Mouse (Mus musculus): ENCODE results near the gene Kcna2. TPM values are rescaled to one million over a fixed set of nuclear protein-coding genes. Genes with fewer than 3 reads are reported as not detected.

Gene Kcna2
- polyA plus RNA-seq, 1 experiment from 2014 or later = 0.87 TPM

DNA sequence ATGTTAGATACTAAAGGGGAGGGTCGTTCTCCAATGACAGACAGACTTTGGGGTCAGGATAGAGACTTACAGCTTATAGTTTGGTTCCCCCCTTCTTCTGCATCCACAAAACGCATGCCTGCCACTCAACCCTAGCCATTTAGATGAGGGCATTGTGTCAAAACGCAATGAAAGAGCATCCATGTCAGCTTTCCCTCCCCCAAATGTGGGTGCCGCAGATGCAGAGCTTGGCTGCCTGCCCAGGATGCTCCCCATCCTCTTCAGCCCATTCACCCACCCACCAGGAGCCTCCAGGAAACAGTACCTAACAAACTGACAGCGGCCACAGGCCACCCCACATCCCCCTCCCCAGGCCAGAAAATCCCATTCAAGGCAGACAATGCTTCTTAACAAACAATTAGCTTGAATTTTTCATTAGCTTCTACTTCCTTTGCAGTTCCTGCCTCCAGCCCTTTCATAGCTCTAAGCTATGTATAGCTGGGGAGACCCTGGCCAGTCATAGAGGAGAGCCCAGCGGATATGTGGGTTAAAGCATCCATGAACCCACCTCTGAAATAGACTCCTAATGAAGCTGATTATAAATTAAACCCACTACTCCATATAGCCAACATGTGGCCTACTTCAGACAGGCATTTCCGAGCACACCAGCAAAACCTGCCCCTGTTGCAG, 50.1 kb downstream of the Kcna2 start:
- WGBS = 48% methylated on average over 7 of the region's 7 CpGs
- no peaks in the 10 kb centered on the region for H3K36me3 ChIP-seq (ENCODE audit: insufficient read depth, low read length)
- H3K27me3 ChIP-seq (replicated peaks; ENCODE audit: insufficient read depth, low read length) = no peaks in the 10 kb centered on the region
- H3K9me3 ChIP-seq (ENCODE audit: low read length) = no peaks in the 10 kb centered on the region
- H3K4me1 ChIP-seq (ENCODE audit: insufficient read depth, low read depth, low read length) = no peaks in the 10 kb centered on the region
- no peak overlapping the region for H3K9ac ChIP-seq (replicated peaks; ENCODE audit: low read depth)
- H3K4me2 ChIP-seq (replicated peaks; ENCODE audit: low read depth, low read length) = no peak overlapping the region
- no peak overlapping the region for H3K4me3 ChIP-seq (ENCODE audit: low read depth, low read length)
- TF ChIP-seq CTCF (IDR thresholded peaks at IDR 0.05) = no peak
- TF ChIP-seq EP300 (IDR thresholded peaks at IDR 0.05) = no peak
- ATAC-seq (no peak), DNase-seq (ENCODE audit: low spot score) (no peak)
- H3K27ac ChIP-seq (ENCODE audit: low read length) = no peak overlapping the region

GRCm38 (mm10) chr3:107153772-107154655, 53.1 kb downstream of the Kcna2 start:
- ATAC-seq (no peak), DNase-seq (ENCODE audit: low spot score) (no peak)
- 78% methylated on average over 11 of the region's 11 CpGs for WGBS

GRCm38 (mm10) chr3:107158856-107159255, 57.9 kb downstream of the Kcna2 start:
- no peaks in the 10 kb centered on the region for H3K27me3 ChIP-seq (replicated peaks; ENCODE audit: insufficient read depth, low read length)
- no peaks in the 10 kb centered on the region for H3K4me1 ChIP-seq (ENCODE audit: insufficient read depth, low read depth, low read length)
- DNase-seq (ENCODE audit: low spot score) (no peak), ATAC-seq (no peak)
- TF ChIP-seq CTCF (IDR thresholded peaks at IDR 0.05) (no peak), EP300 (IDR thresholded peaks at IDR 0.05) (no peak)
- H3K4me2 ChIP-seq (replicated peaks; ENCODE audit: low read depth, low read length) = no peak overlapping the region
- no peak overlapping the region for H3K9ac ChIP-seq (replicated peaks; ENCODE audit: low read depth)
- H3K4me3 ChIP-seq (ENCODE audit: low read depth, low read length) = no peak overlapping the region
- no peak overlapping the region for H3K27ac ChIP-seq (ENCODE audit: low read length)
- no peaks in the 10 kb centered on the region for H3K9me3 ChIP-seq (ENCODE audit: low read length)
- WGBS = 93% methylated on average over 7 of the region's 7 CpGs
- no peaks in the 10 kb centered on the region for H3K36me3 ChIP-seq (ENCODE audit: insufficient read depth, low read length)

More at GRCm38 (mm10) chr3:107153772-107154655, 53.1 kb downstream of the Kcna2 start:
- TF ChIP-seq EP300 (IDR thresholded peaks at IDR 0.05) (no peak), CTCF (IDR thresholded peaks at IDR 0.05) (no peak)
- Histone ChIP-seq H3K4me3 (ENCODE audit: low read depth, low read length) (no peak overlapping the region), H3K4me2 (replicated peaks; ENCODE audit: low read depth, low read length) (no peak overlapping the region), H3K9ac (replicated peaks; ENCODE audit: low read depth) (no peak overlapping the region), H3K9me3 (ENCODE audit: low read length) (no peaks in the 10 kb centered on the region), H3K27me3 (replicated peaks; ENCODE audit: insufficient read depth, low read length) (no peaks in the 10 kb centered on the region), H3K27ac (ENCODE audit: low read length) (no peak overlapping the region), H3K36me3 (ENCODE audit: insufficient read depth, low read length) (no peaks in the 10 kb centered on the region), H3K4me1 (ENCODE audit: insufficient read depth, low read depth, low read length) (no peaks in the 10 kb centered on the region)

DNA sequence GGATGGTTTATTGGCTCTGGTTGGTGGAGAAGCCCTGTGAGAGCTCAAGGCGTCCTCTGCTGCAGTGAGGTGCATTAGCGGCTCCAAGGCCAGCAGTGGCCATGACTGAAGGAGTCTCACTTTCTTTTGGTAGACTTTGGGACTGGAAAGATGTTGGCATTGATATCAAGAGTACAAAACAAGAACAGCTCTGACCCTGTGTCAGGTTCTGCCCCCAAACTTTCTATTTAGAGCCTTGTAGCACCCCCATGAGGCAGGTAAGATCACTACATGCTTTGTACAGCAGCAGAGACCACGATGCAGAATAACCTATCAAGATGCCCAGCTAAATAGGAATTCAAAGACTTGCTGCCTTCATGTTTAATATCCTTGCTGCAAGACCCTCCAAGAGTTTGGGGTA, 58.5 kb downstream of the Kcna2 start:
- DNase-seq (ENCODE audit: low spot score) (peak; percentile 27), ATAC-seq (no peak)
- Histone ChIP-seq H3K4me3 (ENCODE audit: low read depth, low read length) (no peak overlapping the region), H3K9ac (replicated peaks; ENCODE audit: low read depth) (no peak overlapping the region), H3K4me1 (ENCODE audit: insufficient read depth, low read depth, low read length) (no peaks in the 10 kb centered on the region), H3K9me3 (ENCODE audit: low read length) (no peaks in the 10 kb centered on the region), H3K4me2 (replicated peaks; ENCODE audit: low read depth, low read length) (no peak overlapping the region), H3K27ac (ENCODE audit: low read length) (no peak overlapping the region), H3K27me3 (replicated peaks; ENCODE audit: insufficient read depth, low read length) (no peaks in the 10 kb centered on the region), H3K36me3 (ENCODE audit: insufficient read depth, low read length) (no peaks in the 10 kb centered on the region)
- TF ChIP-seq EP300 (IDR thresholded peaks at IDR 0.05) (no peak), CTCF (IDR thresholded peaks at IDR 0.05) (peak; percentile 41)
- 63% methylated on average over 3 of the region's 3 CpGs for WGBS

DNA sequence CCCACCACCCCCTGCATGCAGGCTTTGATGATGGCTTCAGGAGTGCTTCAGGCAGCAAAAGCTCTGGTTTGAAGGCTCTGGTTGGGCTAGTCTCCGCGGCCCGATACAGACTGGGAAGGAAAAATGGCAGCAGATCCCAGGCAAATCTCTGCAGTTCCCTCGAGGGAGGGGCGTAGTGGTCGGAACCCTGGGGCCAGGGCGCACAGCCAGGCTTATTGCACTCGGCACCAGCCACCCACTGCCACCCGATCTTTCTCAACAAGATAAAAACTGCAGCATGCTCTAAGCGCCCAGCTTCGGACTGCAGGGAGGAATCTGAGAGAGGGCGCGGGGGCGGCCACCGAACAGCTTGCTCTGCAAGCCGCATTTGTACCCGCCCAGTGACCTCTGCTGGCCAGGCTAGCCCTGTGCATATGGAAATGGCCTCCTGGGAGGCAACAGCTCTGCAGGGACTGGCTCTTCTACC, 58.9 kb downstream of the Kcna2 start:
- Histone ChIP-seq H3K4me2 (replicated peaks; ENCODE audit: low read depth, low read length) (0 out of 2 replicates have a peak overlapping the region, but pooled peaks have one; percentile 1), H3K36me3 (ENCODE audit: insufficient read depth, low read length) (no peaks in the 10 kb centered on the region), H3K27ac (ENCODE audit: low read length) (no peak overlapping the region), H3K4me1 (ENCODE audit: insufficient read depth, low read depth, low read length) (no peaks in the 10 kb centered on the region), H3K4me3 (ENCODE audit: low read depth, low read length) (no peak overlapping the region), H3K27me3 (replicated peaks; ENCODE audit: insufficient read depth, low read length) (no peaks in the 10 kb centered on the region), H3K9ac (replicated peaks; ENCODE audit: low read depth) (no peak overlapping the region), H3K9me3 (ENCODE audit: low read length) (no peaks in the 10 kb centered on the region)
- ATAC-seq (peak; percentile 43; the same call in 1 of the 2 replicates), DNase-seq (ENCODE audit: low spot score) (peak; percentile 31)
- TF ChIP-seq CTCF (IDR thresholded peaks at IDR 0.05) = peak; percentile 54
- TF ChIP-seq EP300 (IDR thresholded peaks at IDR 0.05) = no peak
- 2% methylated on average over 17 of the region's 17 CpGs for WGBS

DNA sequence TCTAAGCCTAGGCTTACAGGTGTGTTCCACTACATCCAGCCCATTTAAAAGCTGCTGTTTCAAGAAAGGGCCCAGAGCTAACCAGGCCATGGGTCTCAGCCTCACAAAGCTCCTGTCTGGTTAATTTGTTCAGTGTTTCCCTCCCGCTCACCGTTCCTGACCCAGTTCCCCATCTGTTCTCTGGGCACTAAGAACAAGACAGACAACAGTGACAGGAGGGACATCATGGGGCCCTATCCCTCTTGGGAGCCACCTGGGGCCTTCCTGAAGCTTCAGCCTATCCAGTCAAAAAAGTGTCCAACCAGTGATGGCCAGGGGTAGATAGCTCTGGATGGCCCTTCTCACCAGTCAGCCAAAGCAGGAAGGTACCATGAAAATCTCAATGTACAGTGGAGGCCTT, 61.8 kb downstream of the Kcna2 start:
- no peak for TF ChIP-seq EP300 (IDR thresholded peaks at IDR 0.05)
- TF ChIP-seq CTCF (IDR thresholded peaks at IDR 0.05) = no peak
- Histone ChIP-seq H3K27ac (ENCODE audit: low read length) (no peak overlapping the region), H3K27me3 (replicated peaks; ENCODE audit: insufficient read depth, low read length) (no peaks in the 10 kb centered on the region), H3K4me1 (ENCODE audit: insufficient read depth, low read depth, low read length) (no peaks in the 10 kb centered on the region), H3K4me3 (ENCODE audit: low read depth, low read length) (no peak overlapping the region), H3K36me3 (ENCODE audit: insufficient read depth, low read length) (no peaks in the 10 kb centered on the region), H3K9ac (replicated peaks; ENCODE audit: low read depth) (no peak overlapping the region), H3K4me2 (replicated peaks; ENCODE audit: low read depth, low read length) (no peak overlapping the region), H3K9me3 (ENCODE audit: low read length) (no peaks in the 10 kb centered on the region)
- ATAC-seq = no peak
- DNase-seq (ENCODE audit: low spot score) = no peak
- whole genome bisulfite sequencing = 98% methylated on average over 2 of the region's 2 CpGs

Other genes with a start within 250 kb of the Kcna2 start
- 2.7 and 4.2 TPM in 2 replicates for gene Kcna3, start 65.0 kb upstream of the Kcna2 start, polyA plus RNA-seq (2015; fragmentation: Nextera tagmentation; extraction: Ambion mirVana)
- not detected in 2 replicates for gene Kcna10, start 81.9 kb downstream of the Kcna2 start, polyA plus RNA-seq (2015; fragmentation: Nextera tagmentation; extraction: Ambion mirVana)
- gene Cym, start 120.6 kb downstream of the Kcna2 start, polyA plus RNA-seq (2015; fragmentation: Nextera tagmentation; extraction: Ambion mirVana) = 0.36 and 0.41 TPM in 2 replicates
- not detected in 2 replicates for gene A630076J17Rik, start 129.5 kb downstream of the Kcna2 start, polyA plus RNA-seq (2015; fragmentation: Nextera tagmentation; extraction: Ambion mirVana)
- 0.12 TPM in 1 of 2 replicates, not detected in the other for gene Prok1, start 138.6 kb downstream of the Kcna2 start, polyA plus RNA-seq (2015; fragmentation: Nextera tagmentation; extraction: Ambion mirVana)
- gene Lamtor5, start 177.7 kb downstream of the Kcna2 start, polyA plus RNA-seq (2015; fragmentation: Nextera tagmentation; extraction: Ambion mirVana) = 201 and 215 TPM in 2 replicates
- 0.49 and 0.73 TPM in 2 replicates for gene Slc16a4, start 190.1 kb downstream of the Kcna2 start, polyA plus RNA-seq (2015; fragmentation: Nextera tagmentation; extraction: Ambion mirVana)
- gene Rbm15, start 232.5 kb downstream of the Kcna2 start, polyA plus RNA-seq (2015; fragmentation: Nextera tagmentation; extraction: Ambion mirVana) = 7.2 and 7.5 TPM in 2 replicates

Data from lung, postnatal 0 days (tissue).